Mouse (Mus musculus) megakaryocyte-erythroid progenitor cell, adult 5-6 weeks (primary cell): Measurements from ENCODE around the gene Adamts15. TPM values are rescaled to one million over a fixed set of nuclear protein-coding genes. Genes with fewer than 3 reads are reported as not detected.

Source experiments
- ATAC-seq: replicated peaks from 2 replicates; pipeline ENCODE4 v1.8.0; 2016; ENCODE audit warnings: mild to moderate bottlenecking, inconsistent platforms; ENCODE audit not compliant: severe bottlenecking, poor library complexity, low FRiP score, low TSS enrichment
- total RNA-seq, 2 experiments: library from RNA; stranded (forward) in 1 of 2; stranded (reverse) in 1 of 2; fragments of 200-1000, 215-1000 nt in 1 of 2; fragments of >200 nt in 1 of 2; fragmentation: Nextera tagmentation in 1 of 2; gene quantifications; 2 replicates each; pipeline ENCODE4 v1.2.3; 2014 to 2017

Adamts15 gene
- total RNA-seq, 2 experiments from 2014 or later = not detected

GRCm38 (mm10) chr9:30932346-30932745 lies 10.1 kb upstream of the Adamts15 start:
- no peak for ATAC-seq

DNA sequence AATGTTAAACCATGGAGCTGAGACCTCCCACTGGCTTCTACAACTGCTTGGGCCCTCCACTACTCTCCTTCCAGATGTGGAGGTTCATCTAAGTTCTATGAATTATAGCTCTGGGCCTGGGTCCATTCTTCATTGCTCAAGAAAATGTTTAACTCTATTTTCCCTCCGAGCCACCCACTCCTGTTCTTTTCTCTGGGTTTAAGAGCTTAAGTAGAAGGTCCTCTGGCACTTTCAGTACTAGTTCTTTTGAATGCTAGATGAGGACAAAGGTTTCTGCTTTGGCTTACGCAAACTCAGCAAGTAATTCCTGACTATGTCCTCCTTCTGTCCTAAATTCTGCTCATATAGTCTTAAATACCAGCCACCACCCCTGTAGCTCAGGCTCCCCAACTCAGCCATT lies 6.5 kb upstream of the Adamts15 start:
- no peak for ATAC-seq

DNA sequence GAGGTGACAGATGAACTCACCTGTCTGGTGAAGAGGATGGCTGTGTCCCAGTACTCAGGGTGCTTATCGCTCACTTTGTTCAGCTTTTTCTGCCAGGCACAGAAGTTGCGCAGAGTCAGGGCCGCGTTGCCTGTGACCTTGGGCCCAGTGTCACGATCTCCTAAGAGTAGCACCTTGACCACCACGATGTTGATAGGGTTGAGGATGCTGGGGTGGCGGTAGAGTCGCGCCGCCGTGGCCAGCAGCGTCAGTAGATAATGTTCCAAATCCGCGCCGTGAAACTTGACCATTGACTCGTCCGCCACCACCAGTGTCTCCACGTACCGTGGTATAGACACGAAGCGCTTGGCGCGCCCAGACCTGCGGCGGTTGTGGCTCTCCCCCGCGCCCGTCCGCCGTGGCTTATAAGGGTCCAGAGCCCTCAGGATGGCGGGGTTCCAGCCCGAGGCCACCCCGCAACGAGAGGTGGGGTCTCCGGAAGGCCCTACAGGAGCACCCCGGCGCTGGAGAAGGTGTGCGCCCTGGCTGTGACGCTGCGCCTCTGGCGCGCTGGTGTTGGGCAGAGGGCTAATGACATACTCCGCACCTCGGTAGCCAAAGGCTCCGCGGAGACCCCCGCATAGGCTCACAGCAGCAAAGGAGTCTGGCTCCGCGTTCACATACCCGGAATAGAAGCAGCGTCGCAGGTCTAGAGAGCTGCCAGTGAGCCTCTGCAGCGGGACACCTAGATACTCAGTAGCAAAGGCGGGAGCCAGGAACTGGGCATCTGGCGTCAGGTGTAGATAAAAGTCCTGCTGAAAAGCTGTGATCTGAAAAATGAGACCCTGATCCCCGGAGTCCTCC lies 770 bp downstream of the Adamts15 start:
- ATAC-seq = no peak

DNA sequence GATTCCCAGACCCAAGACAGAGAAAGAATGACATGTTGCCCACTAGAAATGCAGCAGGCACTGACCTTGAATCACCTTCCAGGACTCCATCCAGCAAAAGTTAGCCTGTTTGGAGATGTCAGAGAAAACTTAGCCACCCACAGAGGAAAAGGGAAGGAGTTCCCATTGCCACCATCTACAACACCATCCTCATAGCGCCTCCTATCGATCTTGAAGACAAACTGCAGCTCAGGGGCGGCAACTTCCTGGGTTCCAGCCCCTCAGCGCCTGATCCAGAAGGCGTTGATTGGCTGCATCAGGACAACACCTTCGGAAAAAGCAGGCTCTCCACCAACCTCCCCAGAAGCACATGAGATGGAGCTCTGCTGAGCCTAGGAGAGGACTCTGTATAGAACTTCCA lies 1.5 kb downstream of the Adamts15 start:
- no peak for ATAC-seq

DNA sequence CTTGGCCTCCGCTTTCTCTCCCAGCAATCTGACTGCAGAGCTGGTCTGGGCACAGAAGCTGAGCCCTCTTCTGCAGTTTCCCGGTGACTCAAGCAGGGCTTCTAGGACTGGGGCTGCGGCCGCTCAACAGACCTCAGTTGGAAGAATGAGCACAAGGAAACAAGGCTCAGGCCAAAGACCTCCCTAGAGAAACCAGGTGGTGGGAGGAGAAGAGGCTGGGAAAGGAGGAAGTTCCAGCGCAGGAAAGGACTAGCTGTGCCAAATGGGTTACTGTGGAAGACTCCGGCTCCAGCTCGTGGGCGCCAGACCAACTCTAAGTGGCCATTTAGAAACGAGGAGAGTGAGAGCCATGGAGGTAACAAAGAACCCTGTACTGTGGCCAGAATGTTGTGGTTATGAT lies 2.6 kb downstream of the Adamts15 start:
- no peak for ATAC-seq

- ATAC-seq = no peak
Measured at GRCm38 (mm10) chr9:30918466-30919356, 3.5 kb downstream of the Adamts15 start.

- no peak for ATAC-seq
Measured at GRCm38 (mm10) chr9:30916266-30916968, 5.8 kb downstream of the Adamts15 start.

- no peak for ATAC-seq
Measured at GRCm38 (mm10) chr9:30914241-30914640, 8.0 kb downstream of the Adamts15 start.

GRCm38 (mm10) chr9:30913429-30913828 lies 8.8 kb downstream of the Adamts15 start:
- ATAC-seq = no peak

DNA sequence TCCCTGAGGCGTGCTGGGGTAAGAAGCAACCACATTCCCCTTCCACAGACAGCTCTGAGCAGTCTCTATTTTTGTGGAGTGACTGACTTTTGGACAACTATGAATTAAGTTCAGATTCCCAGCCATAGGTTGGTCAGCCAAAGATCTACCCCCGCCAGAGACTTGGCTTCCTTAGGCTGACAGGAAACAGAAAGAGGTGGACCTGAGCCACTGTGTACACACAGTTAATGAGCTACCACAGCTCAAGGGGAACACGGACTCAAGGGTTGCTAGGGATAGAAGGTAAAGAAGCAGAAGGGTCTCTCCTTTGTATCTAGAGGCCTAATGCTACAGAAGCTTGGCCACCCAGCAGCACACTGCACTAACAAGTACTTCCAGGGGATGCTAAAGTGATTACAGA lies 10.1 kb downstream of the Adamts15 start:
- no peak for ATAC-seq

- no peak for ATAC-seq
Measured at GRCm38 (mm10) chr9:30910491-30910890, 11.8 kb downstream of the Adamts15 start.

DNA sequence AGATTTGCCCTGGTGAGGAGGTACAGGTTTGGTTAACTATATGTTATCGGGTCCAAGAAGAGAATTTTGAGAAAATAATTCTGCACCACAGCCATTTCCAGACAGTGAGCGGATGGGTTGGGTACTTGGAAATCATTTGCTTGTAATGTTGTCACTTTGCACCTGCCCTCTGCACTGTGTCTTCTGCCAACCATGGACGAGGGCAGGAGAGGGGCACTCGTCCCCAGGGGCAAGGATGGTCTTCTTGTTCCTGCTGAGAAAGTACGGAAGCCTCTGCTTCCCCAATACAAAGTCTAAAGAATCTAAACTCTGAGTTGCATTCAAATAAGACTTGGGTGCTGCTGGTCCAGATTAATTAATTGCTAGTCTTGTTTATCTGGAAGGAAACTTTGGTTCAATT lies 13.3 kb downstream of the Adamts15 start:
- no peak for ATAC-seq

DNA sequence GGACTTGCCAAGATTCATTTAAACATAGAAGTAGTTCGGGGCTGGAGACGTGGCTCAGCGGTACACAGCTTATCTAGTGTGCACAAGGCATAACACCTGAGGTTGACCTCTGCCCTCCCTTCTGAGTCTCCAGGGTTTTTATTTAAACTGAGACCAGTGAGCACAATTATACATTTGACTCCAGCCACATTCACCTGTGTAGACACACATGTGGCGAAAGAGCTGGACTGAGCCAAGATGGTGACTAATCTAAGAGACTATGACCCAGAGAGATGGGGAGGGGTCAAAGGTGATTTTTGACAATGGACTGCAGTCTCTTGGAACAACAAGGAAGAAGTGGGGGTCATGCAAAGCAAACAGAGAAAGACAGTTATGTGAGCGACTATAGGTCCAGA lies 14.0 kb downstream of the Adamts15 start:
- no peak for ATAC-seq

DNA sequence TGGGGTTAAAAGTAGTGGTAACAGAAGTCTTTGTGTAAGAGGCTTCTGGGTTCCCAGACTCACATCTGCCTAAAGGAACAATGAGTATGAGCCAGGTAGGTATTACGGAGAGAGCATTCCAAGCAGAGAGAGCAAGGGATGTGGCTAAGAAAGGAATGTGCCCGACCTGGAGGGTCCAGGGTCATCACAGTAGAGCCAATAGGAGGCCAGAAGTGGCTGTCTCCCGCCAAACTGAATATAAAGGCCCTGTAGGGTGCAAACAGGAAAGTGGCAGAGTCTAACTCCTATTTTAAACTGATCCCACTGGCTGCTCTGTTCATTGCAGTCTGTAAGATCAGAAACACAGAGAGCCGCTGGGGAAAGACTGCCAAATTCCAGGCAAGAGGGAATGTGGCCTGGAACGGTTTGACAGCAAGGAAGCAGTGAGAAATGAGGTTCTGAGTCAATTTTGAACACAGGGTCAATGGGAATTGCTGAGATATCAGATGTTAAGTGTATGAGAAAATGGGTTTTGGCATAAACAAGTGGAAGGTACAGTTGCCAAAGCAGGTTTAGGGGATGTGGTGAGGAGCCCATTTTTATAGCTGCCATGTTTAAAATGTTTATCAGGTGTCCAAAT lies 14.5 kb downstream of the Adamts15 start:
- no peak for ATAC-seq

DNA sequence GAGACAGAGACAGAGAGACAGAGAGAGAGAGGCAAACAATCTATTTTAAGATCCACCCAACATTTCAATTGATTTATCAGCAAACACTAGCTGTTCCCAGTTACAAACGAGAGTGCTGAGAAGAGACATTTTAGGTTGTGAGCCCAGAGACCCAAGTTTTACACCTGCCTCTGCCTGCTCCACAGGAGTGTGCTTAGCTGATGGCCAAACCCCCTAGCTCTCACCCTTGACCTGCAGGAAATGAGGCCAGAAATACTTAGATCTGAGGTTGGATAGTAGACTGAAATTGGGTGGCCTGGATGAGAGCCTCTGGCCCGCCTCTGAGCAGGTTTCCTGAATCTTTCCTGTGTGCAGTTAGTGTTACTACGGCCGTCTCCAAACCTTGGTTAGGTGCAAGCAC lies 15.8 kb downstream of the Adamts15 start:
- no peak for ATAC-seq

DNA sequence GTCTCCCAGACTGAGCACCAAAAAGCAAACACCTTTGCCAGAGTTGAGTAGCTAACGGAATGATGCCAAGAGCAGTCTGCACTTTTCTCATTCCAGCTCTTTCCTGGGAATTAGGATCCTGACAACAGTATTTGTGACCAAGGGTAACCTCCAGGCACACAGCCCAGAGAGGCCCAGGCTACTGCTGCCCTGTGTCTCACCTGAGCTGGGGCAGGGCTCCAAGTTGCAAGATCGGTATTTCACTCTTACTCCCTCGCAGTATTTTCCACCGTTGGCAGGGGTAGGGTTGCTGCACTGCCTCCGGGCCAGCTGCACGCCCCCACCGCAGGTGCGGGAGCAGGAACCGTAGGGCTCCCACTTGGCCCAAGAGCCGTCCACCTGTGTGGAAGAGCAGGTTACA lies 16.4 kb downstream of the Adamts15 start:
- no peak for ATAC-seq

DNA sequence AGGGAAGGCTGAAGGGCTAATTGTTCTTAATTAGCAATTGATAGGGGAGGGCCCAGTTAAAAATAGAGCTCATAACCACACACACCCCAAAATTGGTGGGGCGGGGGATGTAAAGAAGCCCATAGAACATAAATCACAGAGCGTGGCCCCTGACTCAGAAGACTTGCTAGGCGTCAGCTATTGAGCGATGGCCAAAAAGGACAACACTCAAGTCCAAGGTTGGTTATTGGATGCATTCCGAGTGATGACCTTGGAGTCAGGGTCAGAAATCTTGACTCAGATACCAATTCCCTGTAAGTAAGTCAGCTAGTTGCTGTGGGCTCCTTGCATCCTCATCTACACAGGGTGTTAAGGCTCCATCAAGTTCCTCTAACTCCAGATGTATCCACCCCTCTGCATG lies 19.0 kb downstream of the Adamts15 start:
- ATAC-seq = no peak

GRCm38 (mm10) chr9:30902641-30903040 lies 19.6 kb downstream of the Adamts15 start:
- ATAC-seq = no peak

DNA sequence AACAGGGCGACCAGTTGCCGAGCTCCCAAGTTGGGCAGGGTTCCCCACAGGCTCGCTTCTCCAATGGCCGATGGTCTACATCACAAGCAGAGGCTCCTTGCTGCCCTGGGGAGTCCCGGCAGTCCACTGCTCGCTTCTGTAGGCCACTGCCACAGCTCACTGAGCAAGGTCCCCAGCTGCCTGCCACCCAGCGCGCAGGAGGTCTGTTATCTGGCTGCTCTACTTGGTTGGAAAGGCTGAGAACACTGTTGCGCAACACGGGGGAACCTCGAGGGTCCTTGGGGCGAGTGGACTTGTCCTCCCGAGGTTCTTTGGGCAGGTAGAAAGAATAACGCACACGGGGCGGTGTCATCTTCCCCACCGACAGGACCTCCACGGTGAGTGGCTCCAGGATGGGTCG lies 20.1 kb downstream of the Adamts15 start:
- ATAC-seq = no peak

GRCm38 (mm10) chr9:30897169-30897568 lies 25.1 kb downstream of the Adamts15 start:
- no peak for ATAC-seq
